Mouse (Mus musculus): ENCODE results near the gene Taf13. TPM values are rescaled to one million over a fixed set of nuclear protein-coding genes. Genes with fewer than 3 reads are reported as not detected.

The Taf13 gene
- total RNA-seq (2023) = 10 to 100 TPM; 24.9 to 30.1 TPM

DNA sequence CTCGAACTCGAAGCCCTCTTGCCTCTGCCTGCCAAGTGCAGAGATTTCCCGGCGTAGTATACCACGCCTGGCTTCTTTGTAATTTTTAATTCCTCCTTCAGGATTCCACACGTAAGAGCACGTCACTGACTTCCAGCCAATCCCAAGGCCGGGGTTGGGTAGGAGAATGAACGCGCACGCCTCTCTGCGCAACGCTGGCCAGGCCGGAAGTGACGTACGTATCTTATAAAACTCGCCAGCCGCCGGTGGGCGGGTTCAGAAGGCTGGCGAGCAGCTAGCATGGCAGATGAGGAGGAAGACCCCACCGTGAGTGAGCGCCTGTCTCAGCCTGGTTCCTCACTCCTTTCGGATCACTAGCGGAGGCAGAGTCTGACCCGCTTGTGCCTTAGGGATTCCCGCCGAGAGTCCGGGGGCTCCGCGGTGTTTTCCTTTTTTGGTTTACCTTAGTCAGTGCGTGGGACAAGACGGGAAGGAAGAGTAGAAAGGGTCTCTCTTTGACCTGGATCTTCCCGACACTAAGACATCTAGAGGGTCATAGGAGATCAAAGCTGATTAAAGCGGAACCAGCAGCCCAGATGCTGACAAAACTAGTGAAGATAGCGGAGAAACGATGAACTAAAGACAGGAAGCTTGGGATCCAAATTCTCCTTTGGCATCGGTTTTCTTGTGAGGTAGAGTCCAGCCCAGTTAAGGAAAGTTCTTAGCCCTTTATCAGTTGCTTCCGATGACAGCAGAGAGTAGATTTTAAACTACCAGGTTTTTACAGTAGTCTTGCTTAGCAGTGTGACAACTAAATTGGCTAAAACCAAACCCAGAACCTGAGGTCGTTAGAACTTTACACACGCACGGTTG is at the start of gene Taf13:
Gene Taf13 (plus strand): TSS at position 256 of the 852 bp plus-strand sequence.

DNA sequence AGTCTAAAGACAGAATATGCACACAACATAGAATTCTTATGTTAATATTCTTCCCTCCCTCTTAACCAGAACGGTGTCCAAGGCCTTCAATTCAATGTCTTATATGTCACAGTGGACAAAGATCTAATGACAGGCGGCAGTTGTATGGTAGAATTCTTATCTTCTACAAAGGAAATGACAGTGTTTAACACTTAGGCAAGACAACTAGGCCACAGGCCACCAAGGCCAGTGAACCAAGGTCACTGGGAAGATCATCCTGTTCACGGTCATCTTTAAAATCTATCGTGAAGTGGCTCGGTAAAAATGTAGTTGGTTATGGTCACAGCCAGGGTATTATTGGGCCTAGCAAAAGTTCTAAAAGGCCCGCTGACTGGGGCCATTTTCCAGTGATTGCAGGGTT is 37.5 kb upstream of the Taf13 start, which contains the start of gene 1700013F07Rik:
Gene 1700013F07Rik (plus strand): TSS at position 200 of the 400 bp plus-strand sequence.

DNA sequence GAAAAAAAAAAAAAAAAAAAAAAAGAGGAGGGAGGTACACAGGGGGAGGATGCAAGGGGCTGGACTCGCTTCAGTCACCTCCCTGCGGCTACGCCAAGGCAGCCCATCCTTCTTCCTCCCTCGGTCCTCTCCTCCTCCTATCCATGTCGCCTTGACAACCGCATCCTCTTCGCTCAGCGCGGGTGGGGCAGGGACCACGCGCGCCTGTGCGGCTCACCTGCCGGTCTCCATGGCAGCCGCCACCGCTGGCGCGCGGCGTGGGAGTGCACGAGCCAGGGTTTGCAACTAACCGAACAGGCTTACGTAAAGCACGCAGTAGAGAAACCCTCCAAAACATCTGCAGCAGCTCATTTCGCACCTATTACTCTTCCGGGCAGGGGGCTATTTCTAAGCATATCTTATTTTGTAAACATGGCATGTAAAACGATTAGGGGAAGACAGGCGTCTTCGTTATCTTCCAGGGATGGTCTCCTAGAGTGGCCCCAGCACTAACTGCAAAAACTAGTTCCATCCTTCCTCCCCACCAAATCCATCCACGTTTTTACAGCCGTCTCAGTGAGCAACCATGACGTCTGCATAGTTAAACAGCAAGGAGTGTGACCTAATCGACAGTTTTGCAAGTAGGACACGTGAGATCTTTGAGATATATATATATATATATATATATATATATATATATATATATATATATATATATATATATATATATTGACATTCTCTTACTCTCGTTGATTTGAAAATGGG is 34.8 kb upstream of the Taf13 start, which contains the start of gene 5330417C22Rik:
Gene 5330417C22Rik (minus strand): TSS at position 20 of the 744 bp plus-strand sequence.

DNA sequence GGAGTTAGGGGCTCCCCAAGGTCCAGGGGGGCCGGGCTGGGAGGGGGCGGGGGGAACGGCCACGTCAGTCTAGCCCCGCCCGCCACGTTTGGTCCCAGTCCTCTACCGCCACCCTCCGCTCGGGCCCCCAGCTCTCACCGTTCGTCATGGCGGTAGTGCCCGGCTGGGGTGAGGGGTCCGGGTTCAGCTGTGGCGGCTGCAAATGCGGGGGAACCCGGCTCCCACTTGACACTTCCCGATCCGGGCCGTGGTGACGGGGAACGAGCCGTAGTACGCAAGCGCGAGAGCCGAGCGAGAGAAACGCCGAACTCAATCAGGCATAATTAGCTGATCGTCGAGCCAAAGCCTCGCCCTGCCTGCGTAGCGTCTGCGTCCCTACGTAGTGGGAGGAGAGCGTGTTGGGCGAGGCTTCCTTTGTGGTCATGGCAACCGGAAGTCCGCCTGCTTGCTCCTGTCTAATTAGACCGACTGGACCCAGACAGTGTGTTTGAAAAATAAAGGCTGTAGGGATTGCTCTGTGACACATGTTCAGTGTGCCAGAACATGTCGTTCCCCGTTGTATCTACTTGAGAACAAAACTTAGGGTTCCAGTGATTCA is 9.3 kb upstream of the Taf13 start, which contains the start of gene Tmem167b:
Gene Tmem167b (minus strand): TSS at position 334 of the 598 bp plus-strand sequence.

DNA sequence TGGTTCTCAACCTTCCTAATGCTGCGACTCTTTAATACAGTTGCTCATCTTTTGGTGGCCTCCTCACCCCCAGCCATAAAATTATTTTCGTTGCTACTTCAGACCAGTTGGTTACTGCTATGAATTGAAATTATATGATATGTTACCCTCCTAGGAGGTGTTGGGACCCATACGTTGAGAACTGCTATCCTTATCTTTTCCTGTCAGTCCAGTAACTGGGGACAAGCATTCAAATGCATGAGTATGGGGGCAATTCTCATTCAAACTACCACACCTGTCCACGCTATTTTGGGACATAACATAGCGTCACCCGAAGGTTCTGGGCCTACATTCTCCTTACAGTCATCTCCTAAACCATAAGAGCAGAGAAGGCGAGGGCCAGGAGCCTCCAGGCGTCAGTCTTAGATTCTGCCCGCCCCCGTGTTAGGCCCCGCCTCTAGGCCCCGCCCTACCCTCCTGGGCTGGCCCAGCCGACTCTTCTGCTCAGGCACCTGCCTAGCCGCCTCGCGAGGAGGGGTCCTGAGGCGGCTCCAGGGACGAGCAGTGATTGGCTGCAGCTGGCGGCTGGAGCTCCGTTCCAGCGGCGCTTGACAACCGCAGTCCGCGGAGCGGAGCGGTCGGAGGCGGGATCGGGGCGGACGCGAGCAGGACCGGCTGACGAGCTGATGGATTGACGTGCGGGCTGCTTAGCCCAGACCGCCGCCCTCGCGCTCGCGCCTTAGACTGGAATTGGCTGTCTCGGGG is 19.5 kb downstream of the Taf13 start, which contains the start of gene Wdr47:
Gene Wdr47 (plus strand): TSS at position 494 of the 744 bp plus-strand sequence.

Other genes starting within 250 kb of the Taf13 start
- gene Mybphl, start 206.8 kb upstream of the Taf13 start, total RNA-seq (2023) = not detected
- gene Psrc1, start 187.9 kb upstream of the Taf13 start, total RNA-seq (2023) = under 1 TPM; 0.42 to 0.75 TPM
- 1 to 10 TPM; 4.6 to 4.9 TPM for gene Celsr2, start 156.1 kb upstream of the Taf13 start, total RNA-seq (2023)
- gene Sars, start 126.5 kb upstream of the Taf13 start, total RNA-seq (2023) = 100 to 1,000 TPM; 136 to 138 TPM
- gene 1700013F07Rik, start 37.5 kb upstream of the Taf13 start, total RNA-seq (2023) = not detected
- under 1 TPM in 1 of 2 experiments, not detected in 1; 0.20 TPM for gene 5330417C22Rik, start 35.2 kb upstream of the Taf13 start, total RNA-seq (2023)
- 10 to 100 TPM; 37.0 to 39.0 TPM for gene Tmem167b, start 9.2 kb upstream of the Taf13 start, total RNA-seq (2023)
- gene Wdr47, start 19.6 kb downstream of the Taf13 start, total RNA-seq (2023) = 10 to 100 TPM; 19.8 to 29.3 TPM
- gene Clcc1, start 82.2 kb downstream of the Taf13 start, total RNA-seq (2023) = 10 to 100 TPM; 42.6 to 43.1 TPM
- not detected for gene Gpsm2, start 150.6 kb downstream of the Taf13 start, total RNA-seq (2023)
- not detected for gene Aknad1, start 168.0 kb downstream of the Taf13 start, total RNA-seq (2023)

Data from B cell, adult 67 days (primary cell).